Mouse (Mus musculus) E14TG2a.4 (cell line): ENCODE measurements around the gene Nab1.

Experiments
- CTCF ChIP-seq: conservative IDR thresholded peaks from 2 replicates; pipeline ENCODE4 v1.5.1; 2014; ENCODE audit warnings: low read length
- NANOG ChIP-seq: IDR thresholded peaks from 2 replicates; pipeline ENCODE4 v1.6.1; 2014; ENCODE audit warnings: borderline replicate concordance, low read length, mixed read lengths

- TF ChIP-seq CTCF (peak; percentile 51), NANOG (no peak)
Observed at GRCm38 (mm10) chr1:52489538-52490181, 10.8 kb downstream of the Nab1 start.
